Mouse (Mus musculus): ENCODE results near the gene Ak7. TPM values are rescaled to one million over a fixed set of nuclear protein-coding genes. Genes with fewer than 3 reads are reported as not detected.

The Ak7 gene
- polyA plus RNA-seq (2016; fragmentation: Nextera tagmentation; extraction: Ambion mirVana), result 0.33 and 0.45 TPM in 2 replicates

GRCm38 (mm10) chr12:105705799-105706487, at the start of gene Ak7:
TSS of gene Ak7 (plus strand) at chr12:105705976.
- H3K4me2 ChIP-seq, result peak within 1 kb of the TSS; percentile 59
- peaks cover 9% of the 10 kb centered on the region for H3K36me3 ChIP-seq

GRCm38 (mm10) chr12:105676274-105676673, 29.5 kb upstream of the Ak7 start:
- no peaks in the 10 kb centered on the region for H3K9me3 ChIP-seq (replicated peaks)
- no peak overlapping the region for H3K4me2 ChIP-seq
- H3K4me1 ChIP-seq (replicated peaks), result no peaks in the 10 kb centered on the region
- WGBS, result 84% methylated on average over 8 of the region's 8 CpGs
- no peaks in the 10 kb centered on the region for H3K27me3 ChIP-seq (replicated peaks)
- H3K36me3 ChIP-seq, result peaks cover 29% of the 10 kb centered on the region
- no peak for ATAC-seq (ENCODE audit: insufficient number of reproducible peaks, low FRiP score)
- no peak overlapping the region for H3K4me3 ChIP-seq
- no peak overlapping the region for H3K9ac ChIP-seq
- H3K27ac ChIP-seq (ENCODE audit: poor library complexity, severe bottlenecking), result no peak overlapping the region

More at GRCm38 (mm10) chr12:105705799-105706487, at the start of gene Ak7:
- 0 out of 2 replicates have a peak, but pooled peaks cover 6% of the 10 kb centered on the region for H3K27me3 ChIP-seq (replicated peaks)
- no peak within 1 kb of the TSS; the same call in 1 of the 2 replicates for H3K9ac ChIP-seq
- peak; percentile 98 for ATAC-seq (ENCODE audit: insufficient number of reproducible peaks, low FRiP score)
- no peak within 1 kb of the TSS for H3K27ac ChIP-seq (ENCODE audit: poor library complexity, severe bottlenecking)
- 11% methylated on average over 22 of the region's 22 CpGs for WGBS
- no peaks in the 10 kb centered on the region for H3K9me3 ChIP-seq (replicated peaks)
- H3K4me1 ChIP-seq (replicated peaks), result peaks cover 19% of the 10 kb centered on the region
- H3K4me3 ChIP-seq, result no peak within 1 kb of the TSS

GRCm38 (mm10) chr12:105678211-105678610, 27.6 kb upstream of the Ak7 start:
- no peak overlapping the region for H3K4me2 ChIP-seq
- H3K4me1 ChIP-seq (replicated peaks), result peaks cover 14% of the 10 kb centered on the region
- no peaks in the 10 kb centered on the region for H3K27me3 ChIP-seq (replicated peaks)
- no peak overlapping the region for H3K4me3 ChIP-seq
- H3K9ac ChIP-seq, result no peak overlapping the region
- 89% methylated on average over 7 of the region's 7 CpGs for WGBS
- H3K27ac ChIP-seq (ENCODE audit: poor library complexity, severe bottlenecking), result no peak overlapping the region
- no peaks in the 10 kb centered on the region for H3K9me3 ChIP-seq (replicated peaks)
- peaks cover 19% of the 10 kb centered on the region for H3K36me3 ChIP-seq
- no peak for ATAC-seq (ENCODE audit: insufficient number of reproducible peaks, low FRiP score)

GRCm38 (mm10) chr12:105678762-105679161, 27.0 kb upstream of the Ak7 start:
- Histone ChIP-seq H3K9me3 (replicated peaks) (no peaks in the 10 kb centered on the region), H3K36me3 (peaks cover 13% of the 10 kb centered on the region), H3K27ac (ENCODE audit: poor library complexity, severe bottlenecking) (no peak overlapping the region), H3K27me3 (replicated peaks) (no peaks in the 10 kb centered on the region), H3K9ac (no peak overlapping the region), H3K4me2 (no peak overlapping the region), H3K4me1 (replicated peaks) (peaks cover 19% of the 10 kb centered on the region), H3K4me3 (no peak overlapping the region)
- 89% methylated on average over 3 of the region's 3 CpGs for WGBS
- ATAC-seq (ENCODE audit: insufficient number of reproducible peaks, low FRiP score), result no peak

GRCm38 (mm10) chr12:105683933-105684901, 21.6 kb upstream of the Ak7 start, which contains the start of gene Gskip:
TSS of gene Gskip (plus strand) at chr12:105684829.
- peak within 1 kb of the TSS; percentile 85 for H3K4me2 ChIP-seq
- H3K4me1 ChIP-seq (replicated peaks), result peaks cover 36% of the 10 kb centered on the region
- no peaks in the 10 kb centered on the region for H3K27me3 ChIP-seq (replicated peaks)
- no peaks in the 10 kb centered on the region for H3K9me3 ChIP-seq (replicated peaks)
- H3K4me3 ChIP-seq, result peak within 1 kb of the TSS; percentile 92
- under 1% methylated on average over 40 of the region's 41 CpGs for whole genome bisulfite sequencing
- H3K27ac ChIP-seq (ENCODE audit: poor library complexity, severe bottlenecking), result peak within 1 kb of the TSS; percentile 91
- ATAC-seq (ENCODE audit: insufficient number of reproducible peaks, low FRiP score), result peak; percentile 69
- H3K9ac ChIP-seq, result peak within 1 kb of the TSS; percentile 94
- peaks cover 2% of the 10 kb centered on the region; the same call in 1 of the 2 replicates for H3K36me3 ChIP-seq

- Histone ChIP-seq H3K9ac (peak within 1 kb of the TSS; percentile 94), H3K36me3 (peaks cover 9% of the 10 kb centered on the region), H3K4me1 (replicated peaks) (peaks cover 36% of the 10 kb centered on the region), H3K4me3 (peak within 1 kb of the TSS; percentile 92), H3K27ac (ENCODE audit: poor library complexity, severe bottlenecking) (peak within 1 kb of the TSS; percentile 91), H3K4me2 (peak within 1 kb of the TSS; percentile 85), H3K27me3 (replicated peaks) (no peaks in the 10 kb centered on the region), H3K9me3 (replicated peaks) (no peaks in the 10 kb centered on the region)
- ATAC-seq (ENCODE audit: insufficient number of reproducible peaks, low FRiP score), result peak; percentile 92
- WGBS, result under 1% methylated on average over 73 of the region's 73 CpGs
These were observed 20.6 kb upstream of the Ak7 start, which contains the start of gene Atg2b for GRCm38 (mm10) chr12:105685001-105685691. TSS of gene Atg2b (minus strand) at chr12:105685211.

- H3K4me1 ChIP-seq (replicated peaks), result peaks cover 34% of the 10 kb centered on the region
- no peak for ATAC-seq (ENCODE audit: insufficient number of reproducible peaks, low FRiP score)
- H3K9ac ChIP-seq, result 0 out of 2 replicates have a peak overlapping the region, but pooled peaks have one; percentile 3
- no peak overlapping the region for H3K4me3 ChIP-seq
- H3K4me2 ChIP-seq, result no peak overlapping the region
- 89% methylated on average over 3 of the region's 3 CpGs for WGBS
- peaks cover 14% of the 10 kb centered on the region for H3K36me3 ChIP-seq
- no peaks in the 10 kb centered on the region for H3K9me3 ChIP-seq (replicated peaks)
- H3K27ac ChIP-seq (ENCODE audit: poor library complexity, severe bottlenecking), result no peak overlapping the region
- H3K27me3 ChIP-seq (replicated peaks), result no peaks in the 10 kb centered on the region
These were observed 19.0 kb upstream of the Ak7 start for GRCm38 (mm10) chr12:105686791-105687190.

- no peak overlapping the region for H3K9ac ChIP-seq
- ATAC-seq (ENCODE audit: insufficient number of reproducible peaks, low FRiP score), result no peak
- H3K4me2 ChIP-seq, result no peak overlapping the region
- no peak overlapping the region for H3K27ac ChIP-seq (ENCODE audit: poor library complexity, severe bottlenecking)
- 84% methylated on average over 4 of the region's 4 CpGs for WGBS
- H3K36me3 ChIP-seq, result peaks cover 19% of the 10 kb centered on the region
- peaks cover 29% of the 10 kb centered on the region for H3K4me1 ChIP-seq (replicated peaks)
- no peak overlapping the region for H3K4me3 ChIP-seq
- H3K9me3 ChIP-seq (replicated peaks), result no peaks in the 10 kb centered on the region
- H3K27me3 ChIP-seq (replicated peaks), result no peaks in the 10 kb centered on the region
These were observed 18.4 kb upstream of the Ak7 start for GRCm38 (mm10) chr12:105687416-105687815.

- H3K4me2 ChIP-seq, result no peak overlapping the region
- ATAC-seq (ENCODE audit: insufficient number of reproducible peaks, low FRiP score), result no peak
- no peak overlapping the region for H3K4me3 ChIP-seq
- H3K9me3 ChIP-seq (replicated peaks), result no peaks in the 10 kb centered on the region
- 82% methylated on average over 4 of the region's 4 CpGs for WGBS
- peaks cover 28% of the 10 kb centered on the region for H3K36me3 ChIP-seq
- H3K27me3 ChIP-seq (replicated peaks), result no peaks in the 10 kb centered on the region
- no peak overlapping the region for H3K9ac ChIP-seq
- peaks cover 19% of the 10 kb centered on the region for H3K4me1 ChIP-seq (replicated peaks)
- no peak overlapping the region for H3K27ac ChIP-seq (ENCODE audit: poor library complexity, severe bottlenecking)
These were observed 17.2 kb upstream of the Ak7 start for GRCm38 (mm10) chr12:105688546-105688945.

GRCm38 (mm10) chr12:105689435-105689834, 16.3 kb upstream of the Ak7 start:
- WGBS, result 87% methylated on average over 13 of the region's 13 CpGs
- H3K9ac ChIP-seq, result no peak overlapping the region
- H3K9me3 ChIP-seq (replicated peaks), result no peaks in the 10 kb centered on the region
- H3K4me2 ChIP-seq, result no peak overlapping the region
- no peak overlapping the region for H3K4me3 ChIP-seq
- H3K27ac ChIP-seq (ENCODE audit: poor library complexity, severe bottlenecking), result no peak overlapping the region
- peaks cover 37% of the 10 kb centered on the region for H3K36me3 ChIP-seq
- H3K27me3 ChIP-seq (replicated peaks), result no peaks in the 10 kb centered on the region
- ATAC-seq (ENCODE audit: insufficient number of reproducible peaks, low FRiP score), result no peak
- peaks cover 15% of the 10 kb centered on the region for H3K4me1 ChIP-seq (replicated peaks)

Measured in heart, embryonic 12.5 days (tissue).